Mouse (Mus musculus) cerebellum, adult (tissue): ENCODE measurements around the gene Ptk6.
A peak's percentile ranks its signal among the peaks of the same experiment; 100 is the strongest.
"Not testable (repeated sequence)": the region's sequence is repeated elsewhere in the genome, so short reads cannot be mapped to it uniquely, and the experiment has no call there.

Source experiments
- ATAC-seq: cut with Nextera tagmentation; 2 replicates; pipeline ENCODE4 v1.9.2; 2017; ENCODE audit warnings: mild to moderate bottlenecking, moderate library complexity, mixed read lengths; ENCODE audit not compliant: insufficient number of reproducible peaks, low FRiP score, low TSS enrichment

The Ptk6 gene

DNA sequence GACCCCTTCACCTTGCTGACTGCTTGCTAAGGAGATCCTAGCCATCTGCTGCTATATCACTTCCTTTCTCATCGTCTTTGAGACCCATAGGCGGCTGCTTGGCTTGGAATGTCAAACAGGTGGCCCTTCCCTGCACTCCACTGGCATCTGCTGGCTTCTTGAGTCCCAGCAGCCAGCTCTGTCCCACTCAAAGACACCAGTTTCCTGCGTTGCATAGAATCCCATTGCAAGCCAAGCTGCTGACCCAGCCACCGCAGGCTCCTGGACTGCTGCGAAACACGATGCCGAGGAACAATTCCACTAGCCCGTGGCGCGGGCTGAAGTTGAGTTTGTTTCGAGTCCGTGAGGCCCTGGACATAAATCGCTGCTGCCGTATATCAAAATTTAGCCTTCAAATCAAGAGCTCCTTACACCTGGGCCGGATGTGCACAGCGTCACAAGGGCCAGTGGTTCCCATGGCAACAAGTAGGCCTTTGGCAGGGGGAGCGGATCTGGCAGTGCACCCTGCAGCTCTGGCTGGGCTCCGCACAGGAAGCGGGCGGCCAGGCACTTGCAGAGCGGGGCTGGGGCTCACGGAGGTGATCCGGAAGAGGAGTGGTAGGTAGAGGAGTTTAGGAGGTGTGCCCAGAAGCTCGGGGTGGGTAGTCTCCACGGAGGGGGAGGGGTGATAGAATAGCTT is 17.1 kb upstream of the Ptk6 start, which contains the start of gene Fndc11:
Fndc11 (plus strand) TSS at position 476 of the 679 bp plus-strand sequence.
- ATAC-seq, result no peak

DNA sequence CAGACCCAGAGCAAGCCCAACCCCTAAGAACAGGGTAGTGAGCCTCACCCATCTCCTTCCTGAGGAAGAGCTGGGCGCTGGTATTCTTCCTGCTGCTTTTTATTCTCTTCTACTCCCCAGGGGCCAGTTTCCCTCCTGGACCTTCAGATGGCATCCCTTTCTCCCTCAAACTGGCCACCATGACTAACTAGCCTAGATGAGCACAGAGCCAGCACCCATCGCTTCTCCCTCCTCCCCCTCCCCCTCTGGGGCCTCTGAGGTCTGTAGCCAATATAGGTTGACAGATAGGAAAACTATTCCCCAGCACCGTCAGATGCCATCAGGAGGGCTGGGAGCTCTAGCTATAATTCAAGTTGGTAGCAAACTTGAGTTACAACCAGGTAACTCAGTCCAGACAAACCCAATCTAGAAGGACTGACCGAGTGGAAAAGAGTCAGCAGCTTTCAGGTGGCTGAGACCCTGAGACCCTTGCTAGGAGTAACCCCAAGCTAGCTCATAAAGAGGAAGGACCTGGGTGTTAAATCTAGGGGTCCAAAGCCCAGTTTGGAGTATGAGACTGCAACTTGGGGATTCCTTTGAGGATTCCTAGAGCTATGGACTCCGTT is 16.4 kb upstream of the Ptk6 start:
- ATAC-seq, result no peak

DNA sequence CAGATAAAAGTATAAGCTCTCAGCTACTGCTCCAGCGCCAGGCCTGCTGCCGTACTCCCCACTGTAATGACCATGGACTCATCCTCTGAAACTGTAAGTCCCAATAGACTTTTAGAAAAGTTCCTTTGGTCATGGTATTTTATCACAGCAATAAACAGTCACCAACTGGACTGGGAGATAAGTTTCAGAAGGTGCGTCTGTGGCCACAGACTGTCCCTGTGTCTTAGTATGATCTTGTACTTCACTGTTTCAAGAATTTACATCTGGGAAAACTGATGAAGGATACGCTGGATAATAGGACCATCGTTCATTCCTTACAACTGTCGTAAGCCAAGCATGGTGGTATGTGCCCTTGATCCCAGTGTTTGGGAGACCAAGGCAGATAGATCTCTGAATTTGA is 13.4 kb upstream of the Ptk6 start:
- no peak for ATAC-seq

DNA sequence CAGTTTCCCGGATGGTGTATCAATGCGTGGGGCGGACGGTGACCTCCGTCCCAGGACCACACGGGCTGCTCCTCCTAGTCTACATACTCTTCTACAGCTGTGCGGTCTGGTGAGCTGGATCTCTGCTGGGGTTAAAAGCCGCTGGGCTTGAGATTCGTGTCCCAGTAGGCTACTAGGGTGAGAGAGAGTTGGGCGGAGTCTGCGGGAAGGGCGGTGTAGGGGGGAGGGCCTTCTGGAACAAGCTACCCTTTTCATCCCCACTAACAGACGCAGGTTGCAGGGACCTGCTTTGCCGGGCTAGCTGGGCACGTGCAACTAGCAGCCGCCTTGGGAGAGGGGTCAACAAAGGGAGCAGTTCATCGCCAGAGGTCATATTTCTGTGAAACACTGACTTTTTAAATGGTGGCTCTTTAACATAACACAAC is 10.4 kb upstream of the Ptk6 start, which contains the start of gene Srms:
Srms (minus strand) TSS at position 165 of the 425 bp plus-strand sequence.
- no peak for ATAC-seq

DNA sequence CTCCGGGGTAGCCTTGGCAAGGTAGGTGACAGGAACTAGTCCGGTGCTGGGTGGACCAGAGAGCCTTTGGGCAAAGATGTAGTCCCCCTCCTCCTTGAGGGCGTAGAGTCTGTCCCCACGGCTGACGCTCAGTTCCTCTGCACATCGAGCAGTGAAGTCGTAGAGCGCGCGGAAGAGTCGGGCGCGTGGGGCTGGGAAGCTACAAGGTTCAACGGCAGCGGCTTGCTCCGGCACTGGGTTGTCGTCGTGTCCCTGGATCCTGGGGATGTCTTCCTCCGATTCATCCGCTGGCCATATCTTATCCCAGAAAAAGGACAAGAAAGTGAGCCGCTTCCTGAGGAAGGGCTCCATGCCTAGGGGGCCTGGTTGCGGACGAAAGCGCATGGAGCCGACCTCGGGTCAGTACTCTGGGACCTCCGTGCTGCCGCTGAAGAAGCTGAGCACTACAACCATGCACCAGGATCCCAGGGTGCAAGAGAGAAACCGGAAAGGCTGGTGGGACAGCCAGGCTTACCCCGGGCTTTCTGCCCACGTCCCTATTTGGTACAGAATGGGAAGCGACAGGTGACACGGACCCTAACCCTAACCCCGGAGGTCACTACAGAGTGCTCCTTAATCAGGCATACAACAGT is 9.9 kb upstream of the Ptk6 start:
- ATAC-seq, result no peak; the same call in 1 of the 2 replicates

DNA sequence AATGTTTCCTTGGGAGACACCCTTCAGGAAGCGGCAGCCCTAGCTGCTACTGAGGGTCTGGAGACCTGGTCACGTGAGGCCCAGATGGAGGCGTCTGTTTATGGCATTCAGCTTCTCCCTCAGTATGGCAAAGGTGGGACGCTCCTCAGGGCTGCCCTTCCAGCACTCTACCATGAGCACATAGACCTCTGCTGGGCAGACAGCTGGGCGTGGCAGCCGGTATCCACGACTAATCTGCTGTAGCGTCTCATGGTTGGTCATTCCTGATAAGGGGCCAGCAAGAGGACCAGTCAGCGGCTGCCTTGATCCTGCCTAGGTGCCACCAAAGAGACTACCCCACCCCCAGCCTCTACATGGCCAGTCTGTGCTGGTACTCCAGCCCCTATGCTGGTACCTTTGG is 3.5 kb upstream of the Ptk6 start:
- no peak for ATAC-seq

DNA sequence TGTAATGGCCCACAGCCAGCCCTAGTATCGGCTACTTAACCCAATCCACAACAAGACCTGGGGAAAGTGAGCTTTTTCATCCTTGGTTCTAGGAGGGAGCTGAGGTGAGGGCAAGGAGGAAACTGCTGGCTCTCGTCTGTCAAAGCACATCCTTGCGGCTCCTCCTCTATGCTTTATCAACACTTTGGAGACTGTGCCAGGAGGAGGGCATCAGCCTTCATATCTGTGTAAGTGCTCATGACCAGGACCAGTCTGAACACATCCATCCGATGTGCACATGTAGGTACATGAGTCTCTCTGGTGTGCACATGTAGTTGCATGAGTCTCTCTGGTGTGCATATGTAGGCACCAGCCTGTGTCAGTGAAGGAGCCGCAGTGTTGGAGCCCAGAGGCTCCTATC is 3.1 kb upstream of the Ptk6 start:
- no peak for ATAC-seq

DNA sequence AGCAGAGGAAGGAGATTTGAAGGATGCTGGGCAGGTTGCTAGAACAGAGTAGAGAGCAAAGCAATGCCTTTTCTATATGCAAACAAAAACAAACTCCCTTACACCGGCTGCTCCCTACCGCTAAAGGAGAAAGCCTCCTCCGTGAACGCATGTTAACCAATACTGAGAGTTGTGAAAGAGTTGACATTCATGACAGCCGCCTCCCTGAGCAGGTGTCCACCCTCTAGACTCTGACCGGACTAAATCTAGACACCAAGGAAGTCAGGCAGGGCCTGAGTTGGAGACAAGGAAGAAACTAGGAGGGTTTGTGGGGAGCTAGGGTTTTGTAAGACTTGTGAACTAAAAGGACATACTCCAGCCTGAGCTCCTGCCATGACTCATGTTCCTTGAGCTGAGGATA is 297 bp upstream of the Ptk6 start:
- no peak for ATAC-seq

DNA sequence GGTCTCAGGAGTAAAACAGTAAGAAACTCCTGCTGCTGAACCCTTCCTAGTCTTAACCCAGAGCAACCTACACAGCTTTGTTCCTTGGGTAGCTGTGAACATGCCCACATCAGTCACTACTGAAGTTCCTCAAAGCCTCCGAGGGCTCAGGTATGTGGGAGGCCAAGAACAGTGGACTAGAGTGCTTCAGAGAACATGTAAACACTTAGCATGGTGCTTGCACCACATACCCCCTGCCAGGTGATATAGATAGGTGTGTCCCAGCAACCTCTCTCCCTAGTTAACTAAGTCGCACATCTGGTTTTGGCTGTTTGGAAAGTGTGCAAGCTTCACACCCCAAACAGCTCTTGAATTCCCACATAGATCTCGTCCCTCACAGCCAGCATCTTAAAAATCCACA is 983 bp downstream of the Ptk6 start:
- no peak for ATAC-seq

DNA sequence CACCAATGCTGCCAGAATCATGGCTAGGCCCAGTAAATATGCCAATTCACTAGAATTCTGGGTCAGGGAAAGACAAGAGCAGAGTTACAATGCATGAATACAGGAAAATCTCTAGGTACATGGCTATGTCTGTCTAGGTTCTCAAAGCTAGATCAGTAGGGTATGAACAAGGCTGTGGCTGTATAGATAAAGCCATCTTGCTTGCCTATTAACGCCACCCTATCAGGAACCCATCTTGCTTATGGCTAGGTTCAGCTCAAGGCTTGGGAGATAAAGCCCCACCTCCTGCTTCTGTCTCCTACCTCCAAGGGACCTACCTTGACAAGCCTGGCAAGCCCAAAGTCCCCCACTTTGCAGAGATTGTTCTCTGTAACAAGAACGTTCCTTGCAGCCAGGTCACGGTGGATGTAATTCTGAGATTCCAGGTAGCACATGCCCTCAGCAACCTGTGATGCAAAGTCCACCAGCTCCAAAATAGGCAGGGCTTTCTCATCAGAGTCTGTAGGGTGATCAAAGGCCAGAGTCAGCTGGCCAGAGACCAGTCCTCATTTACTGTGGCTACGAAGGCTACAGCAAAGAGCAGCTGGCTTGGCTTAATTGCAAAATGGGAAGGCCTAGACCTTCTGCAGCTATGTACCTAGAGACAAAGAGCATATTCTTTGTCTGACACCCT is 5.8 kb downstream of the Ptk6 start:
- no peak for ATAC-seq

DNA sequence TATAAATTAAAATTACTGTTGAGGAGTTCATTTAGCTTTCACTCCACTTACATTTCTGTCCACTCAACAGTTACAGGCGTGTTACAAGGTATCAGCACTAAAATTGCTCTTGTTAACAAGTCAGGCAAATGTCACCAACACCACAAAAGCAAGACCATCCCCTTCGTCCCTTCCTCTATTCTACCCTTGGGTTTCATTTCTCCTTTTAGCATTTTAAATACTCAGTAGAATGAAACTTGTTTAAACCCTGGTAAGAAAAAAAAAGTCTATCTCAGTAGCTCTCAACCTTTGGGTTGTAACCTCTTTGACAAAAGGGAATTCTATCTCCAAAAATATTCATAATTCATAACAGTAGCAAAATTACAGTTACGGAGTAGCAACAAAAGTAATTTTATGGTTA is 9.5 kb downstream of the Ptk6 start:
- ATAC-seq, result no peak

DNA sequence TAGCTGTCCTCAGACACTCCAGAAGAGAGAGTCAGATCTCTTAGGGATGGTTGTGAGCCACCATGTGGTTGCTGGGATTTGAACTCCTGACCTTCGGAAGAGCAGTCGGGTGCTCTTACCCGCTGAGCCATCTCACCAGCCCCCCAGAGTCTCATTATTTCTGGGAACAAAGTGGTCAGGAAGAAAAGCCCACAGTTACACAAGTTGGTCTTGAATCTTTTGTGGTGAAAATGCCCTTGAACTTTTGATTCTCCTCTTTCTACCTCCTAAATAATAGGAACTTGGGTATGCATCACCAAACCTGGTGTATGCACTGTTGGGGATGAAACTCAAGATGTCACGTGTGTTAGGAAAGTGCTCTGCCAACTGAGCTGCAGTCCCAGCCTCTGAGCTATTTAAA is 10.7 kb downstream of the Ptk6 start:
- ATAC-seq, result no peak

DNA sequence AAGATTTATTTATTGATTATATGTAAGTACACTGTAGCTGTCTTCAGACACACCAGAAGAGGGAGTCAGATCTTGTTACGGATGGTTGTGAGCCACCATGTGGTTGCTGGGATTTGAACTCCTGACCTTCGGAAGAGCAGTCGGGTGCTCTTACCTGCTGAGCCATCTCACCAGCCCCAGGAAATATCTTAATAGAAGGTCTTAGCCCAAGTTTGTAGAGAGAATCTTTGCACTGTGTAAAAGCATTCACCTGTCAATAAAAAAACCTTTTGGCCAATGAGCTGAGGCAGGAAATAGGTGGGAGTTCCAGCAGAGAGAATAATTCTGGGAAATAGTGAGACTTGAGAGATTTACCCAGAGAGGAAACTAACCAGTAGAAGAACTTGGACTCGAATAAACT is 11.2 kb downstream of the Ptk6 start:
- ATAC-seq, result not testable (repeated sequence)

DNA sequence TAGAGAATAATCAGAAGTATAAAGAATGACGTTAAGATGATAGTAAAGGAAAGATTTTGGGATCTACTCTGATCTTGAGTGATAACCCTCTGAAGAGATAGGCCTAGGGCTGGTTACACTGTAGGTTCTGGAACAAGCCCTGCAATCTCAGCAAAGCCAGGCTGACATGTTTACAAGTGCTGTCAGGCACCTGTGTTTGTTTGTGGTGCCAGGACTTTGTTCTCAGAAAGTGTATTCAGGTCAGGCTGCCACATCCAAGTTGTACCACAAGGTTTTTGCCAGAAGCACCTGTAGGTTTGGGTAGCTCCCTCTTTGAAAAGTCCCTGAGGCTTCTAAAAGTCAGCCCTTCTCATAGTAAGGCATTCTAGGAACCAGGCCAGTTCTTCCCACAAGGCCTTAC is 13.3 kb downstream of the Ptk6 start:
- no peak for ATAC-seq

DNA sequence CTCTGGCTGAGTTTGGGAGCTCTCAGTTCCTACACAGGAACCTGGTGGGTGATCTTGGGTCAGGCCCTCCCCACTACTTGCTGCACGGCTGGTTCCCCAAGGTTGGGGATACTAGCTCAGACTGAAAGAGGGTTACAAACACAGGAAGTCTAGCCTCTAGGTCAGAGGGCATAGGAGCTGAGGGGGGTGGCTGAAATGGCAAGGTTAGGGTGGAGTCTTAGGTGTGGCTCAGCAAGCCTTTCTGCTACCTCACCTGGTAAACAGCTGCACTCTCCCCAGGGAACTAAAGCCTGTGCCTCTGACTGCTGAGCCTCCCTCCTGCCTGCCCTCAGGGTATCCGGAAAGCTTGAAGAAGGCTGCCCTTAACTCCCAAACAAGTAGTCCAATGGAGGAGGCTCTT is 13.9 kb downstream of the Ptk6 start:
- ATAC-seq, result no peak

DNA sequence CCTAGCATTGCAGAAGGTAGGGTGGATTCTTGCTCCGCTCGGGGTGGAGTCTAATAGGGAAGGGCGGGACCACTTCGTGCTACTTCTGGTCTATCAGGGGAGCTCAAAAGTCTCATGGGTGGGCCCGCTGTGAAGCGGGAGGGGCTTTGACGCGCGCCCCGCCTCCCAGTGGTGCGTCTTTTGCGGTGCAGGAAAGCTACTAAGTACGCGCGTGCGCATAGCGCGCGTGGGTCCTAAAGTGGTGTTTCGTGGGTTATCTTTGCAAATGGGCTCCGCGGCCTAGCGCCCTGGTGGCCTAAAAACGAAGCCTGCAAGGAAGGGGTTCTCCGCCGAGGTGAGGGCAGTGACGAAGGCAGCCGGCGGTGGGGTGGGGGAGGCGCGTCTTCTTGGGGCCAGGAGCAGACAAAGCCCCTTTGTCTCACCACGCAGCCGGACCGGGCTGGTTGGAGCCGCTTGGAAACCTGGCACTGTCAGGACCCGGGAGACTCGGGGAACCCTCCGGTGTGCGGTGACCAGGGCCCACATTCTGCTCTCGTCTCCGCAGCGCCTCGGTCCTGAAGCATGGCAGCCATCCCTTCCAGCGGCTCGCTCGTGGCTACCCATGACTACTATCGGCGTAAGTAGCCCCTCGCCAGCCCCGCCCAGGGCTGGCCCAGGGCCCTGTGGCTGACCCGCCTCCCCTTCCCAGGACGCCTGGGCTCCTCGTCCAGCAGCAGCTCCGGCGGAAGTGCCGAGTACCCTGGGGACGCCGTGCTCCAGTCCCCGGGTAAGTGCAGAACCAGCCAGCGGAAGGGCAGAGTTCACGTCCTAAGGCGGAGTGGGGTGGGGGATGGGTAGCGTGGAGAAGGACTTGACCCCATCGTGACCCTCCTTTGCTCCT is 15.2 kb downstream of the Ptk6 start, which contains the start of gene Ppdpf:
Ppdpf (plus strand) TSS at position 127 of the 880 bp plus-strand sequence.
- peak; percentile 78 for ATAC-seq

DNA sequence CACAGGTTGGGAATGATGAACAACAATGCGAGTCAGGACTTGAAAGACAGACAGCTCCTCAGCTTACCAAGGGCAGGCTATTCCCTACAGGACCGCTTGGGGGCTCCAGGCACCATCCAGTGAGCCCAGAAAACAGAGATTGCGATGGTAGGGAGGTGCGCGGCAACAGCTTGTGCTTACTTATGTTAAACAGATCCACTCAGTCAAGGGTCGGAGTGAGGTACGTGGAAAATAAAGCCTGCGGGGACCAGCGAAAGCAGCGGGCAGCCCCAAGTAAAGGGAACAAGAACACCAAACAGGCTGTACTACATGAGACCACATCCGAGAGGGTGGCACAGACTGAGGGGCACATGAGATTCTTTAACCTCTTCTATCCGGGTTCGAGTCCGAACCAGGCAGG is 16.0 kb downstream of the Ptk6 start:
- ATAC-seq, result peak; percentile 81

DNA sequence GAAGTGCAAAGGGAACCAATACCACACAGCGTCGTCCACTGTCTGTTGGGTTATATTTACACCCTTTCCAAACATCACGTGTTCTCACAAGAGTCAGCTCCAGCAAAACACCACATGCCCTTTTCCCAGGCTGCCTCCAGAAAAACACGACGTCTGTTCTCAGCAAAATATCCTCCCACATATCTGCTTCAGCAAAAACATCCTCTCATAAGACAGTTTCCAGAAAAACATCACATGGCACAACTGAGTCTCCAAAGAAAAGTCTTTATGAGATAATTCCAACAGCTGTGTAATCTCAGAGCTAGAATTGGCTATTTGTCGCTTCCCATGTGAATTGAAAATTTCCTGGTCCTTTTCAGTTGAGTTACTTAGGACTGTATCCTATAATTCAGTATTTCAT is 21.7 kb downstream of the Ptk6 start:
- ATAC-seq, result no peak

DNA sequence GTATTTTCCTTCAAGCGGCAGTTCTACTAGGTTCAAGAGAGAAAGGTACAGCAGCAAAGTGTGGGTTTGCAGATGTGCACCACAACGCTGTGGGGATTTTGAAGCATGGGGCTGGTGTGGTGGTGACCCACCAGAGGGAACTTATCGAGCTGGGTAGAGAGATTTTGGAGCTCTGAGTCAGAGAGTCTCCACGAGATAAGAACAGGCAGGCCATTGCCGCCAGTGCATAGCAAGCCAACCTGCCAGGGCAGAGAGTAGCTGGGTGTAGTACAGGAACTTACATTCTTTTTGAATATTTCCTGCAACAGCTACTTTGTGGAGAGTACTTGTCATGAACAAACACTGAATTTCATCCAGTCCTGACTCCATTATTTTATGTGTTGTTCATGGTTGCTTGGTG is 24.1 kb downstream of the Ptk6 start:
- no peak for ATAC-seq

DNA sequence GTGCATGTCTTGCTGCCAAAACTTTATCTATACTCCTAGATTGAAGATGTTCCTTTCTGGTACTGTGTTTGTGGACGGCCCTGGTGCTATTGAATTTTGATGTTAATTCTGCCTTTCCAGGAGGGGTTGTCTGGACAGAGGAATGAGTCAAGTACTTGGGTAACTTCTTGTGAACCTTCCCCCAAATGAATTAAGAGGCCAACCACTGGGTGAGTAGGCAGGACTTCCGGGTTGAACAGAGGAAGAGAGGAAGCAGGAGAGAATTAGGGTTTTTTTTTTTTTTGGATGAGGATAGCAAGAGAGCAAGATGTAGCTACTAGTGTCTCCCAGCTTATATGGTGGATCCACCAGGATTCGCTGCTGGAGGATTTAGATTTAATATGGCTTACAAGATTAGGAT is 24.6 kb downstream of the Ptk6 start:
- no peak for ATAC-seq
